Mouse (Mus musculus) midbrain, embryonic 10.5 days (tissue): ENCODE measurements around the gene Hsp90ab1. TPM values are rescaled to one million over a fixed set of nuclear protein-coding genes. Genes with fewer than 3 reads are reported as not detected.

Experiments
- DNase-seq: peaks from one replicate; pipeline ENCODE4 v3.0.0-alpha.2; 2017; ENCODE audit warnings: low spot score
- H3K27ac ChIP-seq: fragments of 300-500 bp; sonication (generic); replicated peaks from 2 replicates; pipeline ENCODE4 v1.5.1; 2016; ENCODE audit warnings: mild to moderate bottlenecking
- H3K27me3 ChIP-seq: fragments of 300-500 bp; sonication (generic); 2 replicates; pipeline ENCODE4 v1.6.1; 2016; ENCODE audit warnings: low read depth, mild to moderate bottlenecking; ENCODE audit not compliant: poor library complexity, severe bottlenecking
- H3K36me3 ChIP-seq: fragments of 300-500 bp; sonication (generic); 2 replicates; pipeline ENCODE4 v1.6.1; 2016; ENCODE audit warnings: mild to moderate bottlenecking, moderate library complexity
- H3K4me1 ChIP-seq: fragments of 300-500 bp; sonication (generic); 2 replicates; pipeline ENCODE4 v1.6.1; 2016
- H3K4me3 ChIP-seq: fragments of 300-500 bp; sonication (generic); 2 replicates; pipeline ENCODE4 v1.5.1; 2016; ENCODE audit warnings: mild to moderate bottlenecking, moderate library complexity
- H3K9me3 ChIP-seq: fragments of 300-500 bp; sonication (generic); replicated peaks from 2 replicates; pipeline ENCODE4 v1.6.1; 2016; ENCODE audit warnings: mild to moderate bottlenecking
- WGBS: fragments of 180-500 bp; shearing (Covaris S2); methylation state at CpG from one replicate; pipeline ENCODE4 v1.1.7; 2016; 5-methylcytosine and 5-hydroxymethylcytosine counted together
- polyA plus RNA-seq: library from polyadenylated mRNA; unstranded; fragments of >200 nt; fragmentation: Nextera tagmentation; extraction: Ambion mirVana; gene quantifications from 2 replicates; pipeline ENCODE4 v1.2.1, GENCODE M21; 2016

Hsp90ab1 gene
- polyA plus RNA-seq, 1 experiment from 2014 or later: 2,044 TPM

DNA sequence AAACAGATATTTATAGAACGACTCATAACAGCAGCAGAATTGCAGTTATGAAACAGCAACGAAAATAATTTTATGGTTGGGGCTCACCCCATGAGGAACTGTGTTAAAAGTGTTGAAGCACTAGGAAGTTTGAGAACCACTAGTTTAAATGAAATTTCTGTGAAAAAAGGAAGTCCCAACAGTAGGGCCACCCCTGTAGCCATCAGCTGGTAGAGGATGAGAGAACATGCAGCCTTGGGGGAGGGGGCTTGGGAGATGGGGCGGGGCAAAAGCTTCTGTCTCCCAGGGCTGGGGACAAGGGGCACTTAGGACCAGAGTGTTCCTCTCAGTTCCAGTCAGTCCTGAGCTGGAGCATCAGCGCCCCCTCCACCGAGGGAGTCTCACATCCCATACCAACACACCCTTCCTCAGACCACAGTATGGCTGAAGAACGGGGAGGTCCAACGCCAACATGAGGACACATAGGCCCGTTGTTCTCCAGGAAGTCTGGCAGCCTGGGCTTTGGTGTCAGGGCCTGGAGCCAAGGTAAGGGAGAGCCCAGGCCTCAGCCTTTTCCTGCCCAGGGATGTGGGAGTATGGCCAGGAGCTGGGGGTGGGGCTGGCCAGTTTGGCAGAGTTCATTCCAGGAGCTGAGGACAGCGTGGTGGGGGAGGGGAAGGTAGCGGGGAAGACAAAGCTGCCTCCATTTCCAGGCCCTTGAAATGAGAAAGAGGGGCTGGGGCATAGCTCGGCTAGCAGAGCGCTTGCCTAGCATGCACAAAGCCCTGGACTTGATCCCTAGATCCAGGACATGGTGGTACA lies 11.2 kb upstream of the Hsp90ab1 start:
- Histone ChIP-seq H3K4me1 (peaks cover 29% of the 10 kb centered on the region), H3K36me3 (peaks cover 30% of the 10 kb centered on the region), H3K27ac (peak overlapping the region; percentile 85), H3K4me3 (peak overlapping the region; percentile 19), H3K9me3 (peaks cover 8% of the 10 kb centered on the region; the same call in 1 of the 2 replicates), H3K27me3 (no peaks in the 10 kb centered on the region)
- DNase-seq: peak; percentile 61
- 33% methylated on average over 12 of the region's 12 CpGs for WGBS

DNA sequence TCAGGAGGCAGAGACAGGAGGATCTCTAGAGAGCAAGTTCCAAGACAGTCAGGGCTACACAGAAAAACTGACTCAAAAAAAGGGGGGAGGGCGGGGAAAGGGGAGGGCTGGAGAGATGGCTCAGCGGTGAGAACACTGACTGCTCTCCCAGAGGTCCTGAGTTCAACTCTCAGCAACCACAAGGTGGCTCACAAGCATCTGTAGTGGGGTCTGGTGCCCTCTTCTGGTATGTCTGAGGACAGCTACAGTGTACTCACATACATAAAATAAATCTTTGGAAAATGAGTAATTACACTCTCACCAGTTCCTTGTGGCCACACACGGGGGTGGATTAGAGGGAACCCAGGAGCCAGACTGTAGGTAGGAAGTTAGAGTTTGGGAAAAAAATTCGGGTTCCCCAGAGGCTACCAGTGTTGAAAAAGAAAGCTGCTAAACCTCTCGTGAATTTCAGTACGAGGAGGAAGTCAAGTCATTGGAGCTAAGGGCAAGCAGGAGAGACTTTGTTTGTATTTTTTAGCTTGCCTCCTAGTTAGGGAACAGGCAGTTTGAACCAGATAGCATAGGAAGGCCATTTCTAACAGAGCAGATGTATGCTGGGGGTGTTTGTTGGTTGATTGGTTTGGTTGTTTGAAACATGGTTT lies 9.8 kb upstream of the Hsp90ab1 start:
- 67% methylated on average over 6 of the region's 6 CpGs for WGBS

DNA sequence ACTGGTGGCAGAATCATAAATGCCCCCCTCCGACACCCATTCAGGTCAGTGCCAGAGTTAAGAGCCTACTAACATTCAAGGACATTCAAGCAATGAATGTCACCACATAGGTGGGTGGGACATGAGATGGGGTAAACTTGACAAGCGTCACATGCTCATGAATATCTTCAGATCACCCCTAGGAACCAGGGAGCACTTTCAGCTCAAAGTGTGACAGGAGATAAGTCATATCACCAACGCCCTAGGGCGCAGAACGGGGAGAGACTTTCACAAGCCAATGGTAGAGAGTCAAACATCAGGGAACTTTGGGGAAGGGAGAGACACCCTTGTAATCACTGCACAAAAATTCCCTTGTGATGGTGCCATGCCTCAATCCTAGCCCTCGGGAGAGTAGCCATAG lies 9.1 kb upstream of the Hsp90ab1 start:
- H3K9me3 ChIP-seq: peaks cover 8% of the 10 kb centered on the region; the same call in 1 of the 2 replicates
- no peak for DNase-seq
- 92% methylated on average over 6 of the region's 6 CpGs for WGBS
- no peaks in the 10 kb centered on the region for H3K27me3 ChIP-seq
- peaks cover 31% of the 10 kb centered on the region for H3K4me1 ChIP-seq
- H3K4me3 ChIP-seq: no peak overlapping the region
- H3K27ac ChIP-seq: no peak overlapping the region
- H3K36me3 ChIP-seq: peaks cover 15% of the 10 kb centered on the region

More for the DNA sequence above, 9.8 kb upstream of the Hsp90ab1 start:
- peaks cover 19% of the 10 kb centered on the region for H3K36me3 ChIP-seq
- DNase-seq: no peak
- peaks cover 8% of the 10 kb centered on the region; the same call in 1 of the 2 replicates for H3K9me3 ChIP-seq
- H3K4me3 ChIP-seq: no peak overlapping the region
- no peaks in the 10 kb centered on the region for H3K27me3 ChIP-seq
- H3K27ac ChIP-seq: no peak overlapping the region
- peaks cover 31% of the 10 kb centered on the region for H3K4me1 ChIP-seq

DNA sequence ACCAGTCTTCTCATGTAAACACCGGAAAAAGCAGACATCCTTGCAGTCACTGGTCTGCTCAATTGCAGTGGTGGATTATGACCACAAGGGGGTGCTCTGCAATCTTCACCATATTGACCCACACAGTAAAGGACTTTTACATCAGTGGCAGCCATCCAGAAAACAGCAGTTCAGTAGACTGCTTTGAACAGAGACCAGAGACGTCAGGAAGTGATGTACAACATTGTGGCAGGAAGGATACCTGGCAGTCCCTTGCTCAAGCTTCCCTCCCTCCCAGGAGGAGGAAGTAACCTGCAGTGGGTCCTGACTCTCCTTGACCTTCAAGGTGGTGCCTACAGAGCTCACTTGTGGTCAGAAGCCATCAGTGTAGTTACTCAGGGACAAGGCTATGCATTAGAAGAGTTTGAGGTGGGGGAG lies 8.5 kb upstream of the Hsp90ab1 start:
- H3K4me3 ChIP-seq: no peak overlapping the region
- no peak overlapping the region for H3K27ac ChIP-seq
- no peaks in the 10 kb centered on the region for H3K27me3 ChIP-seq
- peaks cover 8% of the 10 kb centered on the region for H3K36me3 ChIP-seq
- peak; percentile 63 for DNase-seq
- H3K9me3 ChIP-seq: peaks cover 3% of the 10 kb centered on the region; the same call in 1 of the 2 replicates
- 25% methylated on average over 2 of the region's 2 CpGs for WGBS
- H3K4me1 ChIP-seq: peaks cover 31% of the 10 kb centered on the region

DNA sequence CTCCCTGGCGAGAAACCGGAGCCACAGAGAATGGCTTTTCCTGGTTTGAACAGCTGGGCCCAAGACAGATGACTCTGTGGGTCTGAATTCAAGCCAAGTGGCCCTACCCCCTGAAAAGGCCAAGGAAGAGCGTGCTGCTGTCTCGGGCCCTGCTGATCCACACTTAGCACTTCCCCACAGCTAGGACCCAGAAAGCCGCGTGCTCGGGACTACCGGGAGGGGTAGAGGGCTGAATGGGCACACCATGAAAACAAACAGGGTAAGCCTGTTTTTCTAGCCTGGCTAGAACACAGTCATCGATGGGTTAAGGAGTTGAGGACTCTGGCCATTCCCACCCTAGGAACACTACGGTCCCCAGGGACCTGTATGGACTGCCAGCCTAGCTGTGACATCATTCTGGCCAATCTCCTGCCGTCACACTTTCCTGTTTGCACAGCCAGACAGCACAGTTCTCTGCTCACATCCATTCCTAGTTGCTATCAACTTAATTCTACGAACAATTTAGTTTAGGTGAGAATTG lies 7.9 kb upstream of the Hsp90ab1 start:
- Histone ChIP-seq H3K4me3 (no peak overlapping the region), H3K27me3 (no peaks in the 10 kb centered on the region), H3K36me3 (peaks cover 3% of the 10 kb centered on the region; the same call in 1 of the 2 replicates), H3K27ac (no peak overlapping the region; the same call in 1 of the 2 replicates), H3K9me3 (no peaks in the 10 kb centered on the region), H3K4me1 (peaks cover 28% of the 10 kb centered on the region)
- 51% methylated on average over 12 of the region's 12 CpGs for WGBS
- DNase-seq: no peak

DNA sequence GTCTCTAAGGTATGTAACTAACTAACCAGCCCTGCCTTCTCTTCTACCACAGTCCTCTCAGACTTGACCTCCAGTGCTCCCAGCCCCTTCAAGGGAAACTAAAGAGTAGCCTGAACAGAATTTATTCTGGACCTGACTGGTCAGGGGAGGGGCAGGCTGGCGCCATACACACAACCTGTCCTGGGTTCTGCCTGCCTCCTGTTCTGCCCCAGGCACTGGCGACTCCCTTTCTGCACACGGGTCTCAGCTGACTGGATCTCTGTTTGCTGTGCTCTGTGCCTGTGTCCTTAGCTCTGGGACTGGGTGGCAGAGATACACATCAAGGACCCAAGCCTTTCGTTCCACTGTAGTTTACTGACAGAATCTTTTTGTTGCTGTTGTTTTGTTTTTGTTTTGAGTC lies 6.5 kb upstream of the Hsp90ab1 start:
- H3K27ac ChIP-seq: no peak overlapping the region
- no peaks in the 10 kb centered on the region for H3K27me3 ChIP-seq
- DNase-seq: no peak
- no peak overlapping the region for H3K4me3 ChIP-seq
- H3K9me3 ChIP-seq: no peaks in the 10 kb centered on the region
- no peaks in the 10 kb centered on the region for H3K36me3 ChIP-seq
- 91% methylated on average over 4 of the region's 4 CpGs for WGBS
- peaks cover 21% of the 10 kb centered on the region for H3K4me1 ChIP-seq

DNA sequence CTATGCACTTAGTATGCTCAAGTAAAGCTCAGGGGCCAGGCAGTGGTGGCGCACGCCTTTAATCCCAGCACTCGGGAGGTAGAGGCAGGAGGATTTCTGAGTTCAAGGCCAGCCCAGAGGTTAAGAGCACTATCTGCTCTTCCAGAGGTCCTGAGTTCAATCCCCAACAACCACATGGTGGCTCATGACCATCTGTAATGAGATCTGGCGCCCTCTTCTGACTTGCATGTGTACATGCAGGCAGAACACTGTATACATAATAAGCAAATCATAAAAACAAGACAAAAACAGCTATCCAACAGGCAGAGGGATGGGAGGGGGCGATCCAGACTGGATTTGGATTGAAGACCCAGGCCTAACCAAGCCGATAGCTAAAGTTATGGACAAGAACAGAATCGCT lies 5.8 kb upstream of the Hsp90ab1 start:
- Histone ChIP-seq H3K4me1 (peaks cover 21% of the 10 kb centered on the region), H3K9me3 (no peaks in the 10 kb centered on the region), H3K27ac (no peak overlapping the region), H3K4me3 (no peak overlapping the region), H3K36me3 (no peaks in the 10 kb centered on the region), H3K27me3 (no peaks in the 10 kb centered on the region)
- DNase-seq: no peak
- 69% methylated on average over 7 of the region's 7 CpGs for WGBS

DNA sequence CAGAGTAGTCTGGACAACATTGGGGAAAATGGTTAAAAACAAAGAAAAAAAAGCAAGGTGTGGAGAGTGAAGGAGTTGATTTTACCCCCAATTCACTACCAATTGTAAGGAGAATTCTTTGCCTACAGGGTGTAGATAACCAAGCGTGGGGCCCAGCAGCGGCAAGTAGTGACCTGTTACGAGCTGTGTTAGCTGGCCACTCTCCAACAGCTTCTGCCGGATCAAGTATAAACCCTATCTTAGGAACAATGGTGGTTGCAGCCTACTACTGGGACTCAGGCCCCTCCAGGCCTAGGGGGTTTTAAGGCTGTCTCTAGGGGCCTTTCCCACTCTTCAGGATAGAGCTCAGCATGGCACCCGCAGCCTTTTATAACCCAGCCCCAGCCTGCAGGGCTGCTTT lies 5.2 kb upstream of the Hsp90ab1 start:
- DNase-seq: no peak
- WGBS: 67% methylated on average over 5 of the region's 5 CpGs
- H3K4me3 ChIP-seq: no peak overlapping the region

DNA sequence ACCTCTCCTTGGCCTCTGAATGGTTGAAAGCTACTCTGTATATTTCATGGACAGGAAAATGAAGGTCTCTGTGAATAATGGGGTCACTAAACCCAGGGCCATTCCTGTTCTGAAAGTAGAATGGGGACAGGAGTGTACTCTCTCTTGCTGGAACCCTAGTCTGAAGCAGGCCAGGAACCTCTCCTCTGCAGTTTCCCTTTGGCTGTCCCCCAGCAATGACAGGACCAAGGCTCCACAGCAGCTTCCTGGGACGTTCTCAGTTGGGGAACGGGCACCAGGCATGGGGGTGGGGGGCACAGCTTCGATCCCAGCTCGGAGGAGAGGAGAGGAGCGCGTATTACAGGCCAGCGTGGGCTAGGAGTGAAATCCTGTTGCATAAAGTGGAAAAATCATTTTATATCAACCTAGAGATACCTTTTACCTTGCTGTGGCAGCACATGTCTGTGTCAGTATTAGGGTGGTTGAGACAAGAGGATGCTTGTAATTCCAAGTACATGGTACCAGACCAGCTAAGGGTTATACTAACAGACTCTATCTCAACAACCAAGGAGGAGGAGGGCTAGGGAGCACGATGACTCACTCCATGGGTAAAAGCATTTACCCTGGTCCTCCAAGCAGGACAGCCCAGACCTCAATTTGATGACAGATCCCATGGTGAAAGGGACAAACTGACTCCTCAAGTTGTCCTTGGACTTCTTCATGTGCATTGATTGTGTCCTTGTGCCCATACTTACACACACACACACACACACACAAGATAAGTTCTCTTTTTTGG lies 2.2 kb upstream of the Hsp90ab1 start:
- peaks cover 20% of the 10 kb centered on the region for H3K36me3 ChIP-seq
- H3K4me3 ChIP-seq: peak overlapping the region; percentile 92; the same call in 1 of the 2 replicates
- H3K27me3 ChIP-seq: no peaks in the 10 kb centered on the region
- H3K27ac ChIP-seq: peak overlapping the region; percentile 98
- peaks cover 39% of the 10 kb centered on the region for H3K4me1 ChIP-seq
- WGBS: 87% methylated on average over 8 of the region's 8 CpGs
- H3K9me3 ChIP-seq: no peaks in the 10 kb centered on the region
- no peak for DNase-seq

More for the DNA sequence above, 5.2 kb upstream of the Hsp90ab1 start:
- no peak overlapping the region for H3K27ac ChIP-seq
- no peaks in the 10 kb centered on the region for H3K9me3 ChIP-seq
- no peaks in the 10 kb centered on the region for H3K36me3 ChIP-seq
- H3K4me1 ChIP-seq: peaks cover 25% of the 10 kb centered on the region
- H3K27me3 ChIP-seq: no peaks in the 10 kb centered on the region

DNA sequence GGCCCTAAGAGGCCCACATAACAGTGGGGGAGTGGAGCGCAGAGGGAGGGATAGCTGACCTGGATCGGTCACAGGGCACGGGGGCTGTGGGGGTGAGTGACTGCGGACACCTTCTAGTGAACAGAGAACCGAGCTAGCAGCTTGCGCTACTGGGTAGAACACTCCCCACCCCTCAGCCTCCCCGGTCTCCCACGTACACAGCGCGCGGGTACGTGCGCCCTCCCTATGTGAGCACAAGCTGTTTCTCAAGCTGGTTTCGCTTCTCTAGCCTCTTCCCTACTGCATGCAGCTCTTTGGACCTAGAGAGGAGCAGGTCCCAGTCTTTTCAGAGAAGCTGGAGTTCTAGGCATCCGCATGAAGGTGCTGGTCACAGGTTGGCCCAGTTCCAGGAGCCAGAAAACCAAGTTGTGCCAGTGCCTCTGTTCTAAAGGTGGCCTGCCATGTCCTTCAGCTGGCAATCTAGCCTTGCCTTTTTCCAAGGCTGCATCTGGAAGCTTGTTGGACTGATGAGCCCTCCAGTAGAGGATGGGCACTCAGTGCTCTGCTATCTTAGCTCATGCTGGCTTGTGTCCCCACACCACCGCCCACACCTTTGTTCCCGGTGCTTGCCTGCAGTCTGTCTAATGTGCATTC lies 1.2 kb upstream of the Hsp90ab1 start:
- Histone ChIP-seq H3K9me3 (no peaks in the 10 kb centered on the region), H3K4me3 (peak overlapping the region; percentile 92), H3K36me3 (peaks cover 31% of the 10 kb centered on the region), H3K27me3 (no peaks in the 10 kb centered on the region), H3K27ac (peak overlapping the region; percentile 98), H3K4me1 (peaks cover 47% of the 10 kb centered on the region)
- DNase-seq: peak; percentile 69
- WGBS: 3% methylated on average over 17 of the region's 17 CpGs

DNA sequence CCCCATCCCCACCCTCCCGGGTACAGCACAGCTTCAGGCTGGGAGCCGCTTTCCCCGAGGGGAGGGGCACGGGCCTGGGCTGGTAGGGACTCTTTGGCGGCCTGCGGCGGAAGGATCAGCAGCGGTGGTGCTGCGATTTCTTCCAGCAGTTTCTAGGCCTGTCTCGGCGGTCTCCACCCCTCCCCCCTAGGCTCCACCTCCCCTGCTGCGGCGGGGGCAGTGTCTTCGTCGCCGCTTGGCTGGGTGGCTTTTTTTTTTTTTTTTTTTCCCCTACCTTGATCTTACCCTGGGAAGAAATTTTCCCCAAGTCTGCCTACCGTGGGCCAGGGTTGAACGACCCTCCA lies 681 bp upstream of the Hsp90ab1 start:
- H3K4me1 ChIP-seq: peaks cover 51% of the 10 kb centered on the region
- 0% methylated on average over 17 of the region's 18 CpGs for WGBS
- H3K27me3 ChIP-seq: no peaks in the 10 kb centered on the region

More for the DNA sequence above, 681 bp upstream of the Hsp90ab1 start:
- H3K4me3 ChIP-seq: peak overlapping the region; percentile 92
- peak; percentile 95 for DNase-seq
- H3K9me3 ChIP-seq: no peaks in the 10 kb centered on the region
- peaks cover 36% of the 10 kb centered on the region for H3K36me3 ChIP-seq
- peak overlapping the region; percentile 98 for H3K27ac ChIP-seq
